Mouse (Mus musculus) lung, embryonic 14.5 days (tissue): ENCODE measurements around the gene Qrfp. TPM values are rescaled to one million over a fixed set of nuclear protein-coding genes. Genes with fewer than 3 reads are reported as not detected.

Experiments
- ATAC-seq: fragments of 200-750 bp; cut with Nextera tagmentation; 2 replicates; pipeline ENCODE4 v1.8.0; 2017; ENCODE audit warnings: mild to moderate bottlenecking, moderate TSS enrichment, moderate library complexity; ENCODE audit not compliant: insufficient read depth
- DNase-seq: peaks from one replicate; pipeline ENCODE4 v3.0.0-alpha.2; 2015
- H3K27ac ChIP-seq: fragments of 300-500 bp; sonication (generic); 2 replicates; pipeline ENCODE4 v1.5.1; 2014; ENCODE audit warnings: low read depth, mild to moderate bottlenecking, moderate library complexity
- H3K27me3 ChIP-seq: fragments of 300-500 bp; sonication (generic); 2 replicates; pipeline ENCODE4 v1.6.1; 2014; ENCODE audit warnings: low read length, control low read depth; ENCODE audit not compliant: insufficient read depth
- H3K36me3 ChIP-seq: fragments of 300-500 bp; sonication (generic); 2 replicates; pipeline ENCODE4 v1.6.1; 2014; ENCODE audit warnings: control low read depth; ENCODE audit not compliant: insufficient read depth
- H3K4me1 ChIP-seq: fragments of 300-500 bp; sonication (generic); 2 replicates; pipeline ENCODE4 v1.6.1; 2014; ENCODE audit warnings: antibody characterized with exemption, control low read depth; ENCODE audit not compliant: insufficient read depth
- H3K4me2 ChIP-seq: fragments of 300-500 bp; sonication (generic); 2 replicates; pipeline ENCODE4 v1.6.1; 2014; ENCODE audit warnings: mild to moderate bottlenecking
- H3K4me3 ChIP-seq: fragments of 300-500 bp; sonication (generic); 2 replicates; pipeline ENCODE4 v1.5.1; 2014; ENCODE audit warnings: low read depth, low read length
- H3K9ac ChIP-seq: fragments of 300-500 bp; sonication (generic); 2 replicates; pipeline ENCODE4 v1.6.1; 2014
- H3K9me3 ChIP-seq: fragments of 300-500 bp; sonication (generic); 2 replicates; pipeline ENCODE4 v1.6.1; 2016; ENCODE audit warnings: low read depth, low read length, control low read depth
- CTCF ChIP-seq: IDR thresholded peaks from 2 replicates; pipeline ENCODE4 v1.5.1; 2016; ENCODE audit warnings: antibody characterized with exemption, low read depth
- WGBS: fragments of 180-500 bp; shearing (Covaris S2); extraction: QIAGEN DNeasy Blood & Tissue Kit; methylation state at CpG from one replicate; pipeline ENCODE4 v1.1.7; 2014; 5-methylcytosine and 5-hydroxymethylcytosine counted together
- polyA plus RNA-seq: library from polyadenylated mRNA; unstranded; fragments of >200 nt; fragmentation: Nextera tagmentation; extraction: Ambion mirVana; gene quantifications from 2 replicates; pipeline ENCODE4 v1.2.1, GENCODE M21; 2014

The Qrfp gene
- polyA plus RNA-seq, 1 experiment from 2014 or later = not detected

- no peak for TF ChIP-seq CTCF
- H3K4me1 ChIP-seq = no peaks in the 10 kb centered on the region
- H3K27ac ChIP-seq = no peak overlapping the region
- H3K27me3 ChIP-seq = no peaks in the 10 kb centered on the region
- no peak overlapping the region for H3K4me2 ChIP-seq
- H3K9ac ChIP-seq = no peak overlapping the region
- WGBS = 70% methylated on average over 7 of the region's 7 CpGs
- DNase-seq = no peak
- no peaks in the 10 kb centered on the region for H3K9me3 ChIP-seq
- no peak overlapping the region for H3K4me3 ChIP-seq
- no peaks in the 10 kb centered on the region for H3K36me3 ChIP-seq
- no peak for ATAC-seq
These were observed 4.3 kb upstream of the Qrfp start for GRCm38 (mm10) chr2:31814699-31815098.

GRCm38 (mm10) chr2:31813641-31814040, 3.3 kb upstream of the Qrfp start:
- ATAC-seq (no peak), DNase-seq (no peak)
- no peak overlapping the region for H3K4me2 ChIP-seq
- no peaks in the 10 kb centered on the region for H3K4me1 ChIP-seq
- no peaks in the 10 kb centered on the region for H3K36me3 ChIP-seq
- TF ChIP-seq CTCF = no peak
- no peak overlapping the region for H3K27ac ChIP-seq
- 73% methylated on average over 4 of the region's 4 CpGs for WGBS
- H3K27me3 ChIP-seq = no peaks in the 10 kb centered on the region
- no peaks in the 10 kb centered on the region for H3K9me3 ChIP-seq
- no peak overlapping the region for H3K9ac ChIP-seq
- no peak overlapping the region for H3K4me3 ChIP-seq

- DNase-seq = no peak
- H3K36me3 ChIP-seq = 0 out of 2 replicates have a peak, but pooled peaks cover 5% of the 10 kb centered on the region
- no peak overlapping the region for H3K4me3 ChIP-seq
- H3K4me1 ChIP-seq = no peaks in the 10 kb centered on the region
- H3K4me2 ChIP-seq = no peak overlapping the region
- H3K27me3 ChIP-seq = no peaks in the 10 kb centered on the region
- H3K9ac ChIP-seq = no peak overlapping the region
- no peak overlapping the region for H3K27ac ChIP-seq
- no peak for ATAC-seq
- no peaks in the 10 kb centered on the region for H3K9me3 ChIP-seq
- WGBS = 69% methylated on average over 14 of the region's 14 CpGs
- no peak for TF ChIP-seq CTCF
These were observed 942 bp upstream of the Qrfp start for GRCm38 (mm10) chr2:31811086-31811958.

GRCm38 (mm10) chr2:31809358-31809740, 1.0 kb downstream of the Qrfp start:
- WGBS = 47% methylated on average over 2 of the region's 2 CpGs
- no peak overlapping the region for H3K4me3 ChIP-seq
- ATAC-seq (no peak), DNase-seq (no peak)
- H3K27ac ChIP-seq = no peak overlapping the region
- no peaks in the 10 kb centered on the region for H3K4me1 ChIP-seq
- H3K4me2 ChIP-seq = no peak overlapping the region
- H3K36me3 ChIP-seq = peaks cover 8% of the 10 kb centered on the region
- no peaks in the 10 kb centered on the region for H3K27me3 ChIP-seq
- H3K9ac ChIP-seq = no peak overlapping the region
- no peak for TF ChIP-seq CTCF
- no peaks in the 10 kb centered on the region for H3K9me3 ChIP-seq

GRCm38 (mm10) chr2:31808410-31809357, 1.7 kb downstream of the Qrfp start:
- Histone ChIP-seq H3K4me2 (no peak overlapping the region), H3K4me3 (no peak overlapping the region), H3K27me3 (no peaks in the 10 kb centered on the region), H3K9me3 (no peaks in the 10 kb centered on the region), H3K27ac (no peak overlapping the region), H3K36me3 (peaks cover 15% of the 10 kb centered on the region), H3K4me1 (no peaks in the 10 kb centered on the region), H3K9ac (no peak overlapping the region)
- WGBS = 45% methylated on average over 28 of the region's 28 CpGs
- TF ChIP-seq CTCF = peak; percentile 49
- DNase-seq (no peak), ATAC-seq (peak; percentile 14; the same call in 1 of the 2 replicates)

GRCm38 (mm10) chr2:31806639-31807382, 3.6 kb downstream of the Qrfp start:
- no peaks in the 10 kb centered on the region for H3K9me3 ChIP-seq
- ATAC-seq (no peak), DNase-seq (no peak)
- H3K4me1 ChIP-seq = no peaks in the 10 kb centered on the region
- no peak overlapping the region for H3K27ac ChIP-seq
- no peak overlapping the region for H3K4me2 ChIP-seq
- WGBS = 41% methylated on average over 9 of the region's 9 CpGs
- H3K27me3 ChIP-seq = no peaks in the 10 kb centered on the region
- H3K36me3 ChIP-seq = peaks cover 33% of the 10 kb centered on the region
- H3K4me3 ChIP-seq = no peak overlapping the region
- no peak overlapping the region for H3K9ac ChIP-seq
- TF ChIP-seq CTCF = no peak
